Mouse (Mus musculus) E14TG2a.4 (cell line): ENCODE measurements around the gene E130308A19Rik.

Experiments
- CTCF ChIP-seq: conservative IDR thresholded peaks from 2 replicates; pipeline ENCODE4 v1.5.1; 2014; ENCODE audit warnings: low read length
- POU5F1 ChIP-seq: IDR thresholded peaks from 2 replicates; pipeline ENCODE4 v1.6.1; 2014; ENCODE audit warnings: low read length, borderline replicate concordance

GRCm38 (mm10) chr4:59580495-59581281 lies 45.3 kb upstream of the E130308A19Rik start:
- TF ChIP-seq CTCF (no peak), POU5F1 (no peak)
